ENCODE assay signal across 23 mouse cellular contexts in genomic region chr1:72564334-72564962, GRCm38 (mm10). TPM values are rescaled to one million over a fixed set of nuclear protein-coding genes. Genes with fewer than 3 reads are reported as not detected.
DNase-seq lines count a peak whose midpoint lies in the region; ATAC-seq and TF ChIP-seq lines count a peak whose summit lies in the region.
"Had no signal": no experiment of that assay in that cellular context is flagged by ENCODE, and none has a peak within 500 bp of the region (broad histone marks: within the 10 kb centered on the region; RNA-seq: fewer than 3 reads in every experiment).

No protein-coding gene starts in this region.

- no peaks in the 10 kb centered on the region for H3K36me3 ChIP-seq in kidney, adult 2 months (ENCODE audit: control insufficient read depth, insufficient read depth, low read length)
- H3K36me3 ChIP-seq in CH12.LX (replicated peaks in 1 of 2; ENCODE audit: control insufficient read depth in 1 of 2, insufficient read depth in 1 of 2, low read length in 1 of 2), result no peaks in the 10 kb centered on the region
- H3K36me3 ChIP-seq: forebrain, embryonic 12.5 days; lung, embryonic 15.5 days; midbrain, embryonic 12.5 days had no signal

- no peak overlapping the region for H3K27ac ChIP-seq in kidney, adult 2 months (ENCODE audit: insufficient read depth, low read depth, low read length)
- no peak overlapping the region for H3K27ac ChIP-seq in CH12.LX (ENCODE audit: insufficient read depth, low read depth)
- H3K27ac ChIP-seq: forebrain, embryonic 12.5 days; lung, embryonic 15.5 days; macrophage; midbrain, embryonic 12.5 days; stomach, postnatal 0 days had no signal

- H3K4me1 ChIP-seq in kidney, adult 2 months (ENCODE audit: control insufficient read depth, insufficient read depth, low read length), result no peaks in the 10 kb centered on the region
- peaks cover 3 to 21% of the 10 kb centered on the region in 2 experiments; a peak in 3 of 4 replicates for H3K4me1 ChIP-seq in CH12.LX (ENCODE audit: control insufficient read depth in 1 of 2, insufficient read depth in 2 of 2)
- H3K4me1 ChIP-seq: lung, embryonic 15.5 days had no signal

- TF ChIP-seq CTCF in kidney, adult 2 months (conservative IDR thresholded peaks at IDR 0.05; ENCODE audit: insufficient read depth, insufficient read length, low read depth, low read length), result no peak
- TF ChIP-seq CTCF in CH12.LX (conservative IDR thresholded peaks at IDR 0.05 in 1 of 2, IDR thresholded peaks at IDR 0.05 in 1 of 2; ENCODE audit: low read depth in 2 of 2, low read length in 2 of 2), result peak in 1 of 2 experiments; percentile 59; a peak in 2 of 4 replicates

- no peak for TF ChIP-seq POLR2A in kidney, adult 2 months (IDR thresholded peaks at IDR 0.05; ENCODE audit: low read depth, low read length)
- no peak for TF ChIP-seq POLR2A in CH12.LX (IDR thresholded peaks at IDR 0.05; ENCODE audit: low read depth, low read length)

- no peaks in the 10 kb centered on the region for H3K27me3 ChIP-seq in kidney, adult 2 months (replicated peaks; ENCODE audit: control insufficient read depth, insufficient read depth, low read length)
- H3K27me3 ChIP-seq in CH12.LX (replicated peaks), result no peaks in the 10 kb centered on the region
- H3K27me3 ChIP-seq: forebrain, embryonic 12.5 days; lung, embryonic 15.5 days; midbrain, embryonic 12.5 days had no signal

- dilution Hi-C loops in CH12.LX (cut with MboI; ENCODE audit: extremely low pct_ligation_motif_present, extremely low pct_unique_long_range_greater_than_20kb, low sequenced_read_pairs), result no loop called here

- ATAC-seq in activated CD4-positive, CD25-positive, alpha-beta regulatory T cell, adult 4 months, result no peak
- ATAC-seq: inflammation-experienced regulatory T-cells, adult 6 months had no signal

- TF ChIP-seq RAD21 in CH12.LX (IDR thresholded peaks at IDR 0.05; ENCODE audit: low read depth, low read length), result peak; percentile 19

- H3K9me3 ChIP-seq in CH12.LX (replicated peaks; ENCODE audit: low read length), result no peaks in the 10 kb centered on the region
- H3K9me3 ChIP-seq: forebrain, embryonic 12.5 days; lung, embryonic 15.5 days; midbrain, embryonic 12.5 days had no signal

- in situ Hi-C loops in CH12.LX (cut with MboI; ENCODE audit: low pct_ligation_motif_present, low pct_unique_long_range_greater_than_20kb, low sequenced_read_pairs), result no loop called here

- H3K4me3 ChIP-seq in kidney, adult 2 months (ENCODE audit: insufficient read depth, low read depth, low read length), result no peak overlapping the region
- no peak overlapping the region for H3K4me3 ChIP-seq in CH12.LX (replicated peaks in 1 of 3; ENCODE audit: low read depth in 2 of 3, low read length in 2 of 3, poor library complexity in 1 of 3)
- H3K4me3 ChIP-seq: forebrain, embryonic 12.5 days; lung, embryonic 15.5 days; midbrain, embryonic 12.5 days had no signal

- H3K9ac ChIP-seq in CH12.LX (ENCODE audit: insufficient read depth, low read depth), result no peak overlapping the region
- H3K9ac ChIP-seq: forebrain, embryonic 12.5 days; lung, embryonic 15.5 days; midbrain, embryonic 12.5 days had no signal

- H3K79me2 ChIP-seq in CH12.LX (replicated peaks; ENCODE audit: control insufficient read depth, extremely low read depth, insufficient read depth, poor library complexity, severe bottlenecking), result no peaks in the 10 kb centered on the region

- peak; percentile 5 for DNase-seq in kidney, adult 2 months
- DNase-seq in kidney, postnatal 4 days, result no peak
- DNase-seq in CH12.LX (ENCODE audit: extremely low read depth) (no peak), adipocyte (ENCODE audit: low spot score) (peak; percentile 14)
- DNase-seq in c-Kit-positive CD71-positive TER-119-negative erythroid progenitor cells, embryonic 14.5 days (ENCODE audit: low read depth), result peak; percentile 11
- no peak for DNase-seq in cerebellum, postnatal 4 days (ENCODE audit: low spot score in 2 of 2)
- DNase-seq: cerebellum, adult 11 months; cerebellum, postnatal 36 days; retina, postnatal 1 day had no signal

- H3K4me2 ChIP-seq in CH12.LX (ENCODE audit: insufficient read depth, low read depth, poor library complexity, severe bottlenecking), result no peak overlapping the region
- H3K4me2 ChIP-seq: forebrain, embryonic 12.5 days; liver, embryonic 11.5 days; lung, embryonic 15.5 days; midbrain, embryonic 12.5 days had no signal

- no peak for TF ChIP-seq EP300 in CH12.LX (IDR thresholded peaks at IDR 0.05; ENCODE audit: low read length)

- 51% methylated on average over 6 of the region's 6 CpGs for WGBS in kidney, adult 2 months

TF ChIP-seq in CH12.LX, 34 proteins besides CTCF, POLR2A, EP300 and RAD21:
- TF ChIP-seq SMC3 (IDR thresholded peaks at IDR 0.05; ENCODE audit: low read depth, low read length) (peak; percentile 21), MYC (IDR thresholded peaks at IDR 0.05; ENCODE audit: low read depth, low read length) (peak; percentile 45; the same call in 1 of the 2 replicates), CHD1 (IDR thresholded peaks at IDR 0.05; ENCODE audit: low read depth, low read length) (no peak), MAFK (IDR thresholded peaks at IDR 0.05; ENCODE audit: insufficient replicate concordance, low read length) (no peak), ZMIZ1 (IDR thresholded peaks at IDR 0.05; ENCODE audit: low read depth, low read length) (no peak), TBP (conservative IDR thresholded peaks at IDR 0.05; ENCODE audit: low read depth, low read length) (peak; percentile 74; the same call in 1 of the 2 replicates)

RNA-seq across cellular contexts. Expression of gene Smarcal1, which starts 18.6 kb away (rescaled TPM):
- polyA plus RNA-seq in kidney, adult 2 months (2012; rRNA removed), result 22.5 and 24.3 TPM in 2 replicates
- total RNA-seq in CH12.LX (2012; rRNA removed) (43.1 and 54.2 TPM in 2 replicates), CH12.LX (2014; rRNA removed) (25.2 and 27.3 TPM in 2 replicates)
- polyA plus RNA-seq in CH12.LX (2012; ENCODE audit: insufficient read length, low read depth), result 34.9 and 36.5 TPM in 2 replicates
- 10 to 100 TPM; 13.7 to 15.9 TPM for polyA plus RNA-seq in activated CD4-positive, CD25-positive, alpha-beta regulatory T cell, adult 4 months (2017; shearing (Covaris generic))

RNA-seq across cellular contexts. Expression of gene March4, which starts 27.7 kb away (rescaled TPM):
- polyA plus RNA-seq in kidney, adult 2 months (2012; rRNA removed), result 0.05 TPM in 1 of 2 replicates, not detected in the other
- total RNA-seq in CH12.LX (2012; rRNA removed), result 0.04 TPM in 1 of 2 replicates, not detected in the other
- total RNA-seq in CH12.LX (2014; rRNA removed), result 0.04 TPM in 1 of 2 replicates, not detected in the other
- polyA plus RNA-seq in CH12.LX (2012; ENCODE audit: insufficient read length, low read depth), result 0.07 TPM in 1 of 2 replicates, not detected in the other
- polyA plus RNA-seq in activated CD4-positive, CD25-positive, alpha-beta regulatory T cell, adult 4 months (2017; shearing (Covaris generic)), result not detected
- total RNA-seq: ES-E14; monocyte, adult 5-6 weeks had no signal
- polyA plus RNA-seq: heart, postnatal 0 days; inflammation-experienced regulatory T-cells, adult 6 months; kidney, embryonic 14.5 days; limb, embryonic 11.5 days; liver, embryonic 11.5 days; macrophage; thymus, postnatal 0 days had no signal

Comparison
In these comparisons a context has a peak if more than half of its experiments do, and no peak if none do; other contexts are left out.
1. DNase-seq: peak in kidney, adult 2 months (single experiment), adipocyte (single experiment) and c-Kit-positive CD71-positive TER-119-negative erythroid progenitor cells, embryonic 14.5 days (single experiment); none in kidney, postnatal 4 days (0 of 2), CH12.LX (single experiment) and cerebellum, postnatal 4 days (0 of 2).